Mouse (Mus musculus) ES-E14 (cell line): Measurements from ENCODE around the gene C4bp.
A peak's percentile ranks its signal among the peaks of the same experiment; 100 is the strongest.

ENCODE experiments used
- CHD2 ChIP-seq: IDR thresholded peaks from 2 replicates; pipeline ENCODE4 v1.6.1; 2014; ENCODE audit warnings: mild to moderate bottlenecking, low read depth, low read length, inconsistent platforms
- MAFK ChIP-seq: IDR thresholded peaks from 2 replicates; pipeline ENCODE4 v1.6.1; 2014; ENCODE audit warnings: mild to moderate bottlenecking, low read depth, low read length, inconsistent platforms; ENCODE audit not compliant: insufficient read depth
- ZC3H11A ChIP-seq: IDR thresholded peaks from 2 replicates; pipeline ENCODE4 v1.6.1; 2012; ENCODE audit warnings: low read depth, mild to moderate bottlenecking, inconsistent platforms, low read length, borderline replicate concordance

DNA sequence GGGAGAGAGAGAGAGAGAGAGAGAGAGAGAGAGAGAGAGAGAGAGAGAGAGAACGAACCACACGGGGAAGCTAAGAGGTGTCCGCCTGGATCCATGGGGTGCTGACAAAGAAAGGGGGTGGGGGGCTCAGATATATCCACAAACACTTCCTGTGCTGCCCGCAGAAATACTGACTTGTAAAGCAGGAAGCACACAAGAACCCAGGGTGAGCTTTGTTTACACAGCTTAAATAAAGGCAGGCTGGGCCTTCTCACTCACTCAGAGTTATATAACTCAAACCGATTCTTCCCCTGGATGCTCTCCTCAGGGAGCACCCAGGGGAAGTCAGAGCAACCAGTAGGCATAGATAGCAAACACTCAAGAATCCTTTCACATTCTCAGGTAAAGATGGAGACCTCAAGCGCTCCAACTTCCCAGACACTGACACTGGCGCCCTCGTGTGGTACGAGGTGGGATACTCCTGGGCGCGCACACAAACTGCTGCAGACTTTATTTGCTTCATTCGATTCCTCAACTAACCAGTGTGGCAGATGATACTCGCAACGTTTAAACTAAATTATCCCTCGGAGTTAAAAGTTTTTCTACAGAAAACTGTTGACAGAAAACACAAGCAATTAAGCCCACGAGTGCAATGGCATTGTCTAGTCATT is 27.5 kb downstream of the C4bp start:
- TF ChIP-seq CHD2, result no peak
- no peak for TF ChIP-seq MAFK
- TF ChIP-seq ZC3H11A, result peak; percentile 82
